Mouse (Mus musculus): ENCODE data around the gene Actr1b. TPM values are rescaled to one million over a fixed set of nuclear protein-coding genes. Genes with fewer than 3 reads are reported as not detected.

Actr1b gene
- 70.5 TPM for polyA plus RNA-seq (2017; shearing (Covaris generic))

GRCm38 (mm10) chr1:36714311-36714710, at the start of gene Actr1b:
Gene Actr1b, minus strand, starts transcription at chr1:36714422.

GRCm38 (mm10) chr1:36761568-36761967, 47.3 kb upstream of the Actr1b start, which contains the start of gene Zap70:
Gene Zap70, plus strand, starts transcription at chr1:36761798.

GRCm38 (mm10) chr1:36709854-36710280, 4.4 kb downstream of the Actr1b start, which contains the start of gene 4933424G06Rik:
Gene 4933424G06Rik, plus strand, starts transcription at chr1:36710149.

GRCm38 (mm10) chr1:36691271-36692155, 22.7 kb downstream of the Actr1b start, which contains the start of gene Cox5b:
Gene Cox5b, plus strand, starts transcription at chr1:36691449.

GRCm38 (mm10) chr1:36682620-36683355, 31.4 kb downstream of the Actr1b start, which contains the start of gene Fam178b:
Gene Fam178b, minus strand, starts transcription at chr1:36683183.

Other genes starting within 250 kb of the Actr1b start
- 5.8 TPM for gene Cnnm4, start 242.8 kb downstream of the Actr1b start, polyA plus RNA-seq (2017; shearing (Covaris generic))
- 34.6 TPM for gene Cnnm3, start 202.6 kb downstream of the Actr1b start, polyA plus RNA-seq (2017; shearing (Covaris generic))
- 28.3 TPM for gene Ankrd23, start 177.5 kb downstream of the Actr1b start, polyA plus RNA-seq (2017; shearing (Covaris generic))
- 1.4 TPM for gene Gm42417, start 175.0 kb downstream of the Actr1b start, polyA plus RNA-seq (2017; shearing (Covaris generic))
- 30.3 TPM for gene Ankrd39, start 167.0 kb downstream of the Actr1b start, polyA plus RNA-seq (2017; shearing (Covaris generic))
- 0.15 TPM for gene Sema4c, start 156.1 kb downstream of the Actr1b start, polyA plus RNA-seq (2017; shearing (Covaris generic))
- gene Fam178b, start 31.2 kb downstream of the Actr1b start, polyA plus RNA-seq (2017; shearing (Covaris generic)), result not detected
- 313 TPM for gene Cox5b, start 23.0 kb downstream of the Actr1b start, polyA plus RNA-seq (2017; shearing (Covaris generic))
- not detected for gene 4933424G06Rik, start 4.3 kb downstream of the Actr1b start, polyA plus RNA-seq (2017; shearing (Covaris generic))
- 155 TPM for gene Zap70, start 47.4 kb upstream of the Actr1b start, polyA plus RNA-seq (2017; shearing (Covaris generic))
- 44.8 TPM for gene Tmem131, start 229.2 kb upstream of the Actr1b start, polyA plus RNA-seq (2017; shearing (Covaris generic))

Measured in naive thymus-derived CD4-positive, alpha-beta T cell, adult 5 months (primary cell).